Mouse (Mus musculus): ENCODE results near the gene 1700020L24Rik.

The 1700020L24Rik gene

GRCm38 (mm10) chr11:83440081-83441064 is 2.9 kb downstream of the 1700020L24Rik start:
- DNase-seq (ENCODE audit: low spot score in 2 of 2), result peak; percentile 87 to 91

GRCm38 (mm10) chr11:83441235-83441634 is 3.8 kb downstream of the 1700020L24Rik start:
- DNase-seq (ENCODE audit: low spot score in 2 of 2), result no peak

- DNase-seq (ENCODE audit: low spot score in 2 of 2), result peak; percentile 81 to 87
Observed at GRCm38 (mm10) chr11:83442596-83443267, 5.3 kb downstream of the 1700020L24Rik start.

GRCm38 (mm10) chr11:83443824-83444223 is 6.3 kb downstream of the 1700020L24Rik start:
- DNase-seq (ENCODE audit: low spot score in 2 of 2), result no peak

- DNase-seq (ENCODE audit: low spot score in 2 of 2), result no peak
Observed at GRCm38 (mm10) chr11:83445001-83445400, 7.5 kb downstream of the 1700020L24Rik start.

- DNase-seq (ENCODE audit: low spot score in 2 of 2), result no peak
Observed at GRCm38 (mm10) chr11:83447612-83448011, 10.1 kb downstream of the 1700020L24Rik start.

GRCm38 (mm10) chr11:83448021-83448926 is 10.8 kb downstream of the 1700020L24Rik start:
- DNase-seq (ENCODE audit: low spot score in 2 of 2), result no peak

GRCm38 (mm10) chr11:83448927-83449236 is 11.4 kb downstream of the 1700020L24Rik start:
- DNase-seq (ENCODE audit: low spot score in 2 of 2), result peak in 1 of 2 experiments; percentile 64

GRCm38 (mm10) chr11:83449298-83449697 is 11.8 kb downstream of the 1700020L24Rik start:
- DNase-seq (ENCODE audit: low spot score in 2 of 2), result no peak

GRCm38 (mm10) chr11:83450550-83450949 is 13.1 kb downstream of the 1700020L24Rik start:
- no peak for DNase-seq (ENCODE audit: low spot score in 2 of 2)

- DNase-seq (ENCODE audit: low spot score in 2 of 2), result no peak
Observed at GRCm38 (mm10) chr11:83451281-83451680, 13.8 kb downstream of the 1700020L24Rik start.

- DNase-seq (ENCODE audit: low spot score in 2 of 2), result no peak
Observed at GRCm38 (mm10) chr11:83454548-83454947, 17.1 kb downstream of the 1700020L24Rik start.

GRCm38 (mm10) chr11:83455608-83456007 is 18.1 kb downstream of the 1700020L24Rik start:
- no peak for DNase-seq (ENCODE audit: low spot score in 2 of 2)

GRCm38 (mm10) chr11:83457257-83457656 is 19.8 kb downstream of the 1700020L24Rik start:
- DNase-seq (ENCODE audit: low spot score in 2 of 2), result no peak

GRCm38 (mm10) chr11:83457912-83458601 is 20.6 kb downstream of the 1700020L24Rik start:
- no peak for DNase-seq (ENCODE audit: low spot score in 2 of 2)

- no peak for DNase-seq (ENCODE audit: low spot score in 2 of 2)
Observed at GRCm38 (mm10) chr11:83461462-83462027, 24.1 kb downstream of the 1700020L24Rik start.

- no peak for DNase-seq (ENCODE audit: low spot score in 2 of 2)
Observed at GRCm38 (mm10) chr11:83462711-83463244, 25.3 kb downstream of the 1700020L24Rik start, which contains the start of gene Mmp28. Gene Mmp28, minus strand, starts transcription at chr11:83463071.

GRCm38 (mm10) chr11:83465976-83466375 is 28.5 kb downstream of the 1700020L24Rik start:
- peak; percentile 50 to 61 for DNase-seq (ENCODE audit: low spot score in 2 of 2)

- peak; percentile 70 to 74 for DNase-seq (ENCODE audit: low spot score in 2 of 2)
Observed at GRCm38 (mm10) chr11:83467120-83467652, 29.7 kb downstream of the 1700020L24Rik start.

GRCm38 (mm10) chr11:83468765-83469164 is 31.3 kb downstream of the 1700020L24Rik start:
- DNase-seq (ENCODE audit: low spot score in 2 of 2), result peak in 1 of 2 experiments; percentile 7
